Mouse (Mus musculus) heart, embryonic 10.5 days (tissue): Measurements from ENCODE around the gene Snx29. TPM values are rescaled to one million over a fixed set of nuclear protein-coding genes. Genes with fewer than 3 reads are reported as not detected.
A peak's percentile ranks its signal among the peaks of the same experiment; 100 is the strongest.

ENCODE experiments used
- DNase-seq: peaks from one replicate; pipeline ENCODE4 v3.0.0-alpha.2; 2017; ENCODE audit warnings: low spot score
- H3K27ac ChIP-seq: fragments of 300-500 bp; sonication (generic); 2 replicates; pipeline ENCODE4 v1.5.1; 2016; ENCODE audit warnings: mild to moderate bottlenecking
- H3K27me3 ChIP-seq: fragments of 300-500 bp; sonication (generic); 2 replicates; pipeline ENCODE4 v1.6.1; 2016; ENCODE audit warnings: mild to moderate bottlenecking; ENCODE audit not compliant: poor library complexity, insufficient read depth, severe bottlenecking
- H3K36me3 ChIP-seq: fragments of 300-500 bp; sonication (generic); 2 replicates; pipeline ENCODE4 v1.6.1; 2016; ENCODE audit warnings: mild to moderate bottlenecking, moderate library complexity
- H3K4me1 ChIP-seq: fragments of 300-500 bp; sonication (generic); 2 replicates; pipeline ENCODE4 v1.6.1; 2016; ENCODE audit warnings: mild to moderate bottlenecking
- H3K4me3 ChIP-seq: fragments of 300-500 bp; sonication (generic); 2 replicates; pipeline ENCODE4 v1.5.1; 2016; ENCODE audit warnings: mild to moderate bottlenecking, moderate library complexity
- H3K9me3 ChIP-seq: fragments of 300-500 bp; sonication (generic); 2 replicates; pipeline ENCODE4 v1.6.1; 2016; ENCODE audit warnings: mild to moderate bottlenecking, moderate library complexity
- WGBS: fragments of 180-500 bp; shearing (Covaris S2); methylation state at CpG from one replicate; pipeline ENCODE4 v1.1.7; 2016; 5-methylcytosine and 5-hydroxymethylcytosine counted together
- polyA plus RNA-seq: library from polyadenylated mRNA; unstranded; fragments of >200 nt; fragmentation: Nextera tagmentation; extraction: Ambion mirVana; gene quantifications from 2 replicates; pipeline ENCODE4 v1.2.1, GENCODE M21; 2016

Snx29 gene
- polyA plus RNA-seq, 1 experiment from 2014 or later: 6.7 TPM

- H3K4me3 ChIP-seq: no peak overlapping the region
- no peak overlapping the region for H3K27ac ChIP-seq
- no peaks in the 10 kb centered on the region for H3K27me3 ChIP-seq
- H3K4me1 ChIP-seq: peaks cover 8% of the 10 kb centered on the region; the same call in 1 of the 2 replicates
- H3K36me3 ChIP-seq: peaks cover 4% of the 10 kb centered on the region
- no peaks in the 10 kb centered on the region for H3K9me3 ChIP-seq
- DNase-seq: no peak
- 77% methylated on average over 12 of the region's 12 CpGs for WGBS
These were observed 196.2 kb downstream of the Snx29 start for GRCm38 (mm10) chr16:11518803-11519498.

GRCm38 (mm10) chr16:11526104-11526786, 203.5 kb downstream of the Snx29 start:
- peak overlapping the region; percentile 62; the same call in 1 of the 2 replicates for H3K27ac ChIP-seq
- no peak for DNase-seq
- WGBS: 66% methylated on average over 10 of the region's 10 CpGs
- H3K9me3 ChIP-seq: no peaks in the 10 kb centered on the region
- peaks cover 24% of the 10 kb centered on the region for H3K4me1 ChIP-seq
- H3K27me3 ChIP-seq: no peaks in the 10 kb centered on the region
- no peaks in the 10 kb centered on the region for H3K36me3 ChIP-seq
- no peak overlapping the region for H3K4me3 ChIP-seq

GRCm38 (mm10) chr16:11526996-11527395, 204.3 kb downstream of the Snx29 start:
- Histone ChIP-seq H3K4me1 (peaks cover 24% of the 10 kb centered on the region), H3K27me3 (no peaks in the 10 kb centered on the region), H3K36me3 (no peaks in the 10 kb centered on the region), H3K4me3 (no peak overlapping the region), H3K9me3 (no peaks in the 10 kb centered on the region), H3K27ac (no peak overlapping the region)
- DNase-seq: no peak
- 82% methylated on average over 10 of the region's 10 CpGs for WGBS

GRCm38 (mm10) chr16:11530466-11531194, 207.9 kb downstream of the Snx29 start:
- no peak for DNase-seq
- Histone ChIP-seq H3K4me3 (no peak overlapping the region), H3K36me3 (no peaks in the 10 kb centered on the region; the same call in 1 of the 2 replicates), H3K4me1 (peaks cover 26% of the 10 kb centered on the region), H3K9me3 (no peaks in the 10 kb centered on the region), H3K27me3 (no peaks in the 10 kb centered on the region), H3K27ac (no peak overlapping the region)
- 28% methylated on average over 13 of the region's 13 CpGs for WGBS

GRCm38 (mm10) chr16:11531441-11531840, 208.7 kb downstream of the Snx29 start:
- WGBS: 82% methylated on average over 7 of the region's 7 CpGs
- no peaks in the 10 kb centered on the region for H3K27me3 ChIP-seq
- H3K27ac ChIP-seq: no peak overlapping the region
- peaks cover 28% of the 10 kb centered on the region for H3K4me1 ChIP-seq
- H3K9me3 ChIP-seq: no peaks in the 10 kb centered on the region
- H3K4me3 ChIP-seq: no peak overlapping the region
- DNase-seq: no peak
- H3K36me3 ChIP-seq: no peaks in the 10 kb centered on the region; the same call in 1 of the 2 replicates

- Histone ChIP-seq H3K4me3 (no peak overlapping the region), H3K36me3 (no peaks in the 10 kb centered on the region; the same call in 1 of the 2 replicates), H3K9me3 (no peaks in the 10 kb centered on the region), H3K27ac (no peak overlapping the region), H3K4me1 (peaks cover 37% of the 10 kb centered on the region), H3K27me3 (no peaks in the 10 kb centered on the region)
- DNase-seq: no peak
- 58% methylated on average over 8 of the region's 8 CpGs for WGBS
These were observed 209.9 kb downstream of the Snx29 start for GRCm38 (mm10) chr16:11532592-11532991.

GRCm38 (mm10) chr16:11533441-11533840, 210.7 kb downstream of the Snx29 start:
- H3K9me3 ChIP-seq: no peaks in the 10 kb centered on the region
- peaks cover 40% of the 10 kb centered on the region for H3K4me1 ChIP-seq
- no peak overlapping the region for H3K27ac ChIP-seq
- no peaks in the 10 kb centered on the region for H3K27me3 ChIP-seq
- H3K4me3 ChIP-seq: no peak overlapping the region
- DNase-seq: no peak
- no peaks in the 10 kb centered on the region; the same call in 1 of the 2 replicates for H3K36me3 ChIP-seq
- WGBS: 71% methylated on average over 3 of the region's 3 CpGs

- no peaks in the 10 kb centered on the region for H3K27me3 ChIP-seq
- peak overlapping the region; percentile 31 for H3K27ac ChIP-seq
- no peak overlapping the region for H3K4me3 ChIP-seq
- H3K4me1 ChIP-seq: peaks cover 33% of the 10 kb centered on the region
- no peaks in the 10 kb centered on the region for H3K9me3 ChIP-seq
- no peak for DNase-seq
- no peaks in the 10 kb centered on the region; the same call in 1 of the 2 replicates for H3K36me3 ChIP-seq
- WGBS: 49% methylated on average over 5 of the region's 5 CpGs
These were observed 215.0 kb downstream of the Snx29 start for GRCm38 (mm10) chr16:11537663-11538062.

GRCm38 (mm10) chr16:11538191-11538590, 215.5 kb downstream of the Snx29 start:
- peak overlapping the region; percentile 3; the same call in 1 of the 2 replicates for H3K27ac ChIP-seq
- no peak overlapping the region for H3K4me3 ChIP-seq
- no peaks in the 10 kb centered on the region for H3K9me3 ChIP-seq
- H3K27me3 ChIP-seq: no peaks in the 10 kb centered on the region
- WGBS: 38% methylated on average over 3 of the region's 3 CpGs
- H3K4me1 ChIP-seq: peaks cover 35% of the 10 kb centered on the region
- no peak for DNase-seq
- no peaks in the 10 kb centered on the region; the same call in 1 of the 2 replicates for H3K36me3 ChIP-seq

GRCm38 (mm10) chr16:11540961-11541360, 218.3 kb downstream of the Snx29 start:
- H3K9me3 ChIP-seq: no peaks in the 10 kb centered on the region
- H3K36me3 ChIP-seq: no peaks in the 10 kb centered on the region
- no peak overlapping the region for H3K4me3 ChIP-seq
- no peaks in the 10 kb centered on the region for H3K27me3 ChIP-seq
- peaks cover 32% of the 10 kb centered on the region for H3K4me1 ChIP-seq
- no peak for DNase-seq
- no peak overlapping the region for H3K27ac ChIP-seq

GRCm38 (mm10) chr16:11541769-11542168, 219.1 kb downstream of the Snx29 start:
- WGBS: 78% methylated on average over 7 of the region's 7 CpGs
- no peak overlapping the region for H3K4me3 ChIP-seq

GRCm38 (mm10) chr16:11550043-11550725, 227.5 kb downstream of the Snx29 start:
- no peak overlapping the region for H3K27ac ChIP-seq
- H3K4me1 ChIP-seq: no peaks in the 10 kb centered on the region
- no peak for DNase-seq
- H3K4me3 ChIP-seq: no peak overlapping the region
- no peaks in the 10 kb centered on the region for H3K36me3 ChIP-seq
- 88% methylated on average over 8 of the region's 8 CpGs for WGBS
- no peaks in the 10 kb centered on the region for H3K27me3 ChIP-seq
- no peaks in the 10 kb centered on the region for H3K9me3 ChIP-seq

More at GRCm38 (mm10) chr16:11541769-11542168, 219.1 kb downstream of the Snx29 start:
- no peaks in the 10 kb centered on the region for H3K27me3 ChIP-seq
- DNase-seq: no peak
- H3K9me3 ChIP-seq: no peaks in the 10 kb centered on the region
- H3K27ac ChIP-seq: 0 out of 2 replicates have a peak overlapping the region, but pooled peaks have one; percentile 22
- no peaks in the 10 kb centered on the region for H3K36me3 ChIP-seq
- H3K4me1 ChIP-seq: peaks cover 24% of the 10 kb centered on the region
